In the genomic region with DNA sequence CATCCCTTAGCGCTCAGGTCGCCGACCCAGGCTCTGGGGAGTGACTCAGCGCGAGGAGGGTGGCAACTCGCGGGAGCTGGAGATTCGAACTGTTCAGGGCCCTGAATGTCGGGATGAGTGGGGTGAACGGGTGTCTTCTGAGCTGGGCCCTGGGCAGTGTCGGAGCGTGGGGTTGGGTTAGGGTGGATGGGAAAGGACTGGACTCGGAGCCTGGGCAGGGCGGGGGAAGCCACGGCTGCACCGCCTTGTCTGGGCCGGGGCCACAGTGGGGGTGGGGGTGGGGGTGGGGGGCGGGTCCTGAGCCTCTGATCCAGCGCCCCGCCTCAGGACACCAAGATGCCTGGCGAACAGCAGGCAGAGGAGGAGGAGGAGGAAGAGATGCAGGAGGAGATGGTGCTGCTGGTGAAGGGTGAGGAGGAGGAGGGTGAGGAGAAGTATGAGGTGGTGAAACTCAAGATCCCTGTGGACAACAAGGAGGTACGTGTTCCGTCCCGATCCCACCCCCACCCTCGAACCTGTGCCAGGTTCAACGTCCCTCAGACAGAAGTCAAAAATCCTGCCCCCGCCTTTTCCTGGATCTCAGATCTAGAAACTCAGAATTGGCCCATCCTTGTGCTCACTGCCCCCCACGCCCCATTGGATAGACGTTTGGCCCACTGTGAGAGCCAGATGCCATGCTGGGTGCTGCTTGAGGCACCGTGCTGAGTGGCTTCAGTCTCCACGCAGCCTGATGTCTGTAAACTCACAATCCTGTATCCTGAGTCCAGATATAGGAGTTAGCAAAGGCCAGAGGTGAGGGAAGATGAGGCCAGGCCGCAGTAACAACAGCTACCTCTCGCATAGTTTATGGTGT, we compare ENCODE assay signal across 7 mouse cellular contexts. TPM values are rescaled to one million over a fixed set of nuclear protein-coding genes. Genes with fewer than 3 reads are reported as not detected.
A peak's percentile ranks its signal among the peaks of the same experiment; 100 is the strongest.
DNase-seq lines count a peak whose midpoint lies in the region; ATAC-seq and TF ChIP-seq lines count a peak whose summit lies in the region.

No protein-coding gene starts in this region.

- no peaks in the 10 kb centered on the region for H3K27me3 ChIP-seq in hindbrain, embryonic 10.5 days (ENCODE audit: insufficient read depth, poor library complexity, severe bottlenecking)
- no peaks in the 10 kb centered on the region for H3K27me3 ChIP-seq in lung, embryonic 14.5 days (ENCODE audit: insufficient read depth, low read length)

- H3K4me2 ChIP-seq in lung, embryonic 14.5 days: peak overlapping the region; percentile 79

- WGBS in hindbrain, embryonic 10.5 days: 11% methylated on average over 33 of the region's 33 CpGs
- 7% methylated on average over 29 of the region's 33 CpGs for WGBS in lung, embryonic 14.5 days

- 0 out of 2 replicates have a peak, but pooled peaks cover 3% of the 10 kb centered on the region for H3K9me3 ChIP-seq in hindbrain, embryonic 10.5 days
- no peaks in the 10 kb centered on the region for H3K9me3 ChIP-seq in lung, embryonic 14.5 days (ENCODE audit: low read depth, low read length)

- H3K9ac ChIP-seq in lung, embryonic 14.5 days: peak overlapping the region; percentile 93

- no peak for TF ChIP-seq POLR2A in cortical plate, adult 2 months (IDR thresholded peaks at IDR 0.05; ENCODE audit: extremely low read depth, insufficient read depth, low read length)

- peak; percentile 83 for ATAC-seq in lung, embryonic 14.5 days (ENCODE audit: insufficient read depth)

- H3K4me3 ChIP-seq in cortical plate, adult 2 months (ENCODE audit: insufficient read depth, low read length): peak overlapping the region; percentile 60
- peak overlapping the region; percentile 86 for H3K4me3 ChIP-seq in hindbrain, embryonic 10.5 days
- peak overlapping the region; percentile 85 for H3K4me3 ChIP-seq in lung, embryonic 14.5 days (ENCODE audit: low read depth, low read length)

- peaks cover 49% of the 10 kb centered on the region for H3K36me3 ChIP-seq in hindbrain, embryonic 10.5 days
- H3K36me3 ChIP-seq in lung, embryonic 14.5 days (ENCODE audit: insufficient read depth): peaks cover 36% of the 10 kb centered on the region

- peaks cover 3% of the 10 kb centered on the region; the same call in 1 of the 2 replicates for H3K4me1 ChIP-seq in cortical plate, adult 2 months (ENCODE audit: control insufficient read depth, insufficient read depth, low read length)
- peaks cover 35% of the 10 kb centered on the region for H3K4me1 ChIP-seq in hindbrain, embryonic 10.5 days (replicated peaks)
- H3K4me1 ChIP-seq in lung, embryonic 14.5 days (ENCODE audit: insufficient read depth): peaks cover 12% of the 10 kb centered on the region

- DNase-seq in lung, adult 18-20 months: peak; percentile 53 to 55
- no peak for DNase-seq in lung, postnatal 4 days
- no peak for DNase-seq in hindbrain, embryonic 10.5 days (ENCODE audit: low spot score)
- DNase-seq in lung, embryonic 14.5 days: peak; percentile 65
- no peak for DNase-seq in natural killer cell, adult 2 months (ENCODE audit: low spot score in 2 of 2)
- DNase-seq in adrenal gland, postnatal 10 days: no peak

- TF ChIP-seq CTCF in cortical plate, adult 2 months (IDR thresholded peaks at IDR 0.05; ENCODE audit: extremely low read depth, insufficient read depth, low read length): no peak
- TF ChIP-seq CTCF in lung, embryonic 14.5 days (IDR thresholded peaks at IDR 0.05; ENCODE audit: low read depth): no peak

- peak overlapping the region; percentile 97 for H3K27ac ChIP-seq in cortical plate, adult 2 months (ENCODE audit: insufficient read depth, low read length)
- peak overlapping the region; percentile 97 for H3K27ac ChIP-seq in hindbrain, embryonic 10.5 days
- H3K27ac ChIP-seq in lung, embryonic 14.5 days (ENCODE audit: low read depth): peak overlapping the region; percentile 95

RNA-seq across cellular contexts. Expression of gene Zfp771, which starts 0.8 kb away (rescaled TPM):
- 109 and 110 TPM in 2 replicates for polyA plus RNA-seq in cortical plate, adult 2 months (2012; rRNA removed)
- 62.4 and 70.1 TPM in 2 replicates for polyA plus RNA-seq in hindbrain, embryonic 10.5 days (2016; fragmentation: Nextera tagmentation; extraction: Ambion mirVana)
- polyA plus RNA-seq in lung, embryonic 14.5 days (2014; fragmentation: Nextera tagmentation; extraction: Ambion mirVana): 52.8 and 54.7 TPM in 2 replicates
- 10 to 100 TPM; 23.5 to 31.7 TPM for total RNA-seq in adrenal gland, postnatal 10 days (2021)

RNA-seq across cellular contexts. Expression of gene Sept1, which starts 12.0 kb away (rescaled TPM):
- 9.2 and 10.4 TPM in 2 replicates for polyA plus RNA-seq in cortical plate, adult 2 months (2012; rRNA removed)
- polyA plus RNA-seq in hindbrain, embryonic 10.5 days (2016; fragmentation: Nextera tagmentation; extraction: Ambion mirVana): 32.4 and 33.8 TPM in 2 replicates
- polyA plus RNA-seq in lung, embryonic 14.5 days (2014; fragmentation: Nextera tagmentation; extraction: Ambion mirVana): 20.1 and 20.3 TPM in 2 replicates
- total RNA-seq in adrenal gland, postnatal 10 days (2021): 10 to 100 TPM; 17.6 to 17.8 TPM

RNA-seq across cellular contexts. Expression of gene Zfp553, which starts 12.0 kb away (rescaled TPM):
- polyA plus RNA-seq in cortical plate, adult 2 months (2012; rRNA removed): 13.5 and 15.5 TPM in 2 replicates
- polyA plus RNA-seq in hindbrain, embryonic 10.5 days (2016; fragmentation: Nextera tagmentation; extraction: Ambion mirVana): 78.7 and 81.0 TPM in 2 replicates
- 21.2 and 24.3 TPM in 2 replicates for polyA plus RNA-seq in lung, embryonic 14.5 days (2014; fragmentation: Nextera tagmentation; extraction: Ambion mirVana)
- total RNA-seq in adrenal gland, postnatal 10 days (2021): 10 to 100 TPM in 1 of 2 experiments, 1 to 10 TPM in 1; 9.2 to 13.4 TPM

RNA-seq across cellular contexts. Expression of gene Dctpp1, which starts 15.6 kb away (rescaled TPM):
- 33.0 and 37.4 TPM in 2 replicates for polyA plus RNA-seq in cortical plate, adult 2 months (2012; rRNA removed)
- 284 and 329 TPM in 2 replicates for polyA plus RNA-seq in hindbrain, embryonic 10.5 days (2016; fragmentation: Nextera tagmentation; extraction: Ambion mirVana)
- 202 and 226 TPM in 2 replicates for polyA plus RNA-seq in lung, embryonic 14.5 days (2014; fragmentation: Nextera tagmentation; extraction: Ambion mirVana)
- 10 to 100 TPM; 60.7 to 65.0 TPM for total RNA-seq in adrenal gland, postnatal 10 days (2021)

RNA-seq across cellular contexts. Expression of gene Sephs2, which starts 29.0 kb away (rescaled TPM):
- 26.2 and 27.5 TPM in 2 replicates for polyA plus RNA-seq in cortical plate, adult 2 months (2012; rRNA removed)
- polyA plus RNA-seq in hindbrain, embryonic 10.5 days (2016; fragmentation: Nextera tagmentation; extraction: Ambion mirVana): 69.8 and 76.2 TPM in 2 replicates
- 85.3 and 90.4 TPM in 2 replicates for polyA plus RNA-seq in lung, embryonic 14.5 days (2014; fragmentation: Nextera tagmentation; extraction: Ambion mirVana)
- 100 to 1,000 TPM; 189 to 268 TPM for total RNA-seq in adrenal gland, postnatal 10 days (2021)

Comparison
In these comparisons a context has a peak if more than half of its experiments do, and no peak if none do; other contexts are left out.
1. DNase-seq: peak in lung, adult 18-20 months (2 of 2) and lung, embryonic 14.5 days (single experiment); none in lung, postnatal 4 days (0 of 2), hindbrain, embryonic 10.5 days (single experiment), natural killer cell, adult 2 months (0 of 2) and adrenal gland, postnatal 10 days (single experiment).
2. Peak in every context shown above with its lines, with median percentiles within 50 percentile points of each other: H3K27ac ChIP-seq and H3K4me3 ChIP-seq.